Mouse (Mus musculus): ENCODE measurements around the gene Crim1.
"Not testable (repeated sequence)": the region's sequence is repeated elsewhere in the genome, so short reads cannot be mapped to it uniquely, and the experiment has no call there.

Crim1 gene

GRCm38 (mm10) chr17:78253587-78253986 lies 53.5 kb downstream of the Crim1 start:
- DNase-seq = not testable (repeated sequence)

DNA sequence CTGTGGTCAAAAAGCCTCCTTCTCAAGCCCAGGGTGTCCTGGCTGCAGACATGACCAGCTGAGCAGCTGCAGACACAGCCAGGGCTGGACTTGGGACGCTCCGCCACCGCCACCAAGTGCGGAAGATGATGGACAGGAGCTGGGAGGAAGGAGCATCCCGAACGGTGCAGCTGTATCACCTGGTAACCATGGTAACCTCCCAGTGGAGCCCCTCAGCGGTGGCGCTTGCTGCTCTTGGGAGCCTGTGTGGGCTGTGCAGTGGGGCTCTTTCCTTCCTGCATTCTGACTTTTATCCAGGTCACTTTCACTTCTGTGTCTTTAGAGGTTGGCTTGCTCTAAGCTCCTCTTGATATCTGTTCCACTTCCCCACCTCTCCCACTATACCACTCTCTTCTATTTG lies 54.2 kb downstream of the Crim1 start:
- no peak for DNase-seq

DNA sequence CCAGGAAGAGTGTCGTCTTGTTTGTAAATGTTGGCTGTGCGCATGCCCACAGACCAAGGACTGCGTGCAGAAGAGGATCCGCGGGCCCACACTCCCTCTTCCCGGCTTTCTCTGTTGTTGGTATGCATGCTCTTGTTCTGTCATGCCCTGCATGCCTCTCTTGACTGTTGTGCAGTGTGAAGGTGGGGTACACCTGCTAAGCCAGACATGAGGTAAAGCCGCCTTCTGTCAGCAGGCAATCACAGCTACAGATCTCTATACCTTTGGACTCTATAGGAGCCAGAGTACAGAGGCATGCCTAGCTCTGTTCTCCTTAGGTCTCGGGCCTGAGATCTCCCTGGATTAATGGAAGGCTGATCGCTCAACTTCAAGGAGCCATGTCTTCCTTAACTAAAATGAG lies 55.7 kb downstream of the Crim1 start:
- no peak for DNase-seq

DNA sequence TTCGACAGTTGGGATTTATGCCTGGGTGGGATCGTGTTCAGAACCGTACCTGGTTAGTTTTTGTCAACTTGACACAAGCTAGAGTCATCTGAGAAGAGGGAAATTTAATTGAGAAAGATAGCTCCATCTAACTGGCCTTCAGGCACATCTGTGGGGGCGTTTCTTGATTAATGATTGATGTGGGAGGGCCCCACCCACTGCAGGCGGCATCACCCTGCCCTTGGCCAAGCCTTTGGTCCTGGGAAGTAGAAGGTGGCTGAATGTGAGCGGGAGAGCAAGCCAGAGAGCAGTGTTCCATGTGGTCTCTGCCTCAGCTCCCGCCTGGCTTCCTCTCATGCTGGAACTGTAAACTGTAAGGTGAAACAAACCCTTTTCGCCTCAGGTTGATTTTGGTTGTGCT lies 56.5 kb downstream of the Crim1 start:
- peak; percentile 61 for DNase-seq

DNA sequence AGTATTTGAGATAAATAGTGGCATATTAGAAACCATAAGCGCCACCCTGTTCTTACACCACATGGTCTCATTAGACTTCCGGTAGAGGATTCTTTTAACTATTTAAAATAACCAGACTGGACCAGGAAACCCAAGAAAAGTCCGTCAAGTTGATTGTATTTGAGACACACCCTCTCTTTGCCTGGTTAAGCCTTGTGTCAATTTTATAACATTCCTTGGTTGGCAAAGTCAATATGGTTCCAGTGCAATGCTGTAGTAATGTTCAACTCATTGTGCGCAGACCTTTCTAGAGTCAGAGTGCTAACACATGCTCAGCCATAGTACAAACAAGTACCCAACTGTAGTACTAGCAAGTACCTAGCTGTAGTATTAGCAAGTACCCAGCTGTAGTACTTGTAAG lies 61.6 kb downstream of the Crim1 start:
- no peak for DNase-seq

GRCm38 (mm10) chr17:78264116-78264515 lies 64.1 kb downstream of the Crim1 start:
- DNase-seq = no peak

DNA sequence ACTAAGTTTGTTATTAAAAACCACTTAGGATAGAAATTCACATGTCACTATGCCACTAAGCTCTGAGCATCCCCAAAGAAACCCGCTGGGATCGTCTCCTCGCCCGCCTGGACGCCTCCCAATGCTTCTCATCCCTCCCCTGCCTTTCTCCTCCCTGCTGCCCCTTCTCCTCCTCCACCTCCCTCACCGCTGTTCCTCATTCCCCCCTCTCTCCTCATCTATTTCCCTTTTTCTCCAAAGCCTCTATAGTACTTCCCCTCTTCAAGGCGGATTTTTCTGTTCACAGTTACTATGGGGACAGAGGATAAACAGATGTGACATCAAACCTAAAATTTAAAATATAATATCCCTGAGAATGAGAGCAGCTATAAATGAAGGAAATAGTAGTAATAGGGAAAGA lies 65.1 kb downstream of the Crim1 start:
- DNase-seq = no peak

DNA sequence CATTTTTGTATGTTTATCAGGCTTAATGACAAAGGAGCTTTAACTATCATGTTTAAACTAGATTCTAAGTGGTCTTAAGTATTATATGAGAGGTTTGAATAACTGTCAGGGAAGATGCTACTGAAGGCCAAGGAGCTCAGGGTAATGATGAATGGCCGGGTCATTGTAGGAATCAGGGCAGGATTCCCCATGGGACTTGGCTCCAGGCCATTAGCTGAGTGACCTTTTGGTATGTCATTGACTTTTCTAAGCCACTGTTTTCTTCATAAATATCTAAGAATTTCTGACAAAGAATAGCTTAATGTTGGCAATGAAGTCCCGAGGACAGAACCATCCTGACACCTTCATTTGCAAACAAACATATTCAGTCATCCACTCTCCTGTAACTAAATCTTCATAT lies 66.2 kb downstream of the Crim1 start:
- DNase-seq = peak; percentile 47

DNA sequence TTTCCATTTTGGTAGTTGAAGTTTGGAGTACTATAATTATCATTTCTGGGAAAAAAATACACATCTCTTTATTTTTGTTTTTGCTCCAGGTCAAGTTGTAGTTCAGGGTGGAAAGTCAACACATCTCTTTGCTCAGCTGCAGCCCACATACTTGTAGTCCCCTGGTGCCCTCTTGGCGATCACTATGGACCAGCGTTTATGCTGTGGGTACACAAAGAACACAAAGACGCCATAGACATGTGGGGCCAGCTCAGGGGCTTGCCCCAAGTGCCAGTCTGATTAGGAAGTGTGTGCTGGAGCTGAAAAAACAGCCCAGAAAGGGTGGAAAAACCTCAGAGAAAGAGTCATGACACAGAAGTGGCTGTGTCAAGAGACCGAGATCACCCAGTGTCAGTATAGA lies 68.5 kb downstream of the Crim1 start:
- no peak for DNase-seq

DNA sequence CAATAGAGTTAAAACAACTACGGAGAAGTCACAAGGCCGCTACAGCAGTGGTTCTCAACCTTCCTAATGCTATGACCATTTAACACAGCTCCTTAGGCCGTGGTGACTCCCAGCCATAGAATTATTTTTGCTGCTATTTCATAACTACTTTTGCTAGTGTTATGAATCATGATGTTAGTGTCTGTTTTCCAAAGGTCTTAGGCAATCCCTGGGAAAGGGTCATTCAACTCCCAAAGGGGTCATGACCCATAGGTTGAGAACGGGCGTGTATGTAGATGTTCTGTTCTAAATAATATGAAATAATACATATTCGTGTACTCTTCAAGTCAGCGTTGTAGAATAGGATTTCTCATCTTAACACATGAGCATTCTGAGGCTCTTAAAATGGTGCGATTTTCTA lies 69.3 kb downstream of the Crim1 start:
- no peak for DNase-seq

DNA sequence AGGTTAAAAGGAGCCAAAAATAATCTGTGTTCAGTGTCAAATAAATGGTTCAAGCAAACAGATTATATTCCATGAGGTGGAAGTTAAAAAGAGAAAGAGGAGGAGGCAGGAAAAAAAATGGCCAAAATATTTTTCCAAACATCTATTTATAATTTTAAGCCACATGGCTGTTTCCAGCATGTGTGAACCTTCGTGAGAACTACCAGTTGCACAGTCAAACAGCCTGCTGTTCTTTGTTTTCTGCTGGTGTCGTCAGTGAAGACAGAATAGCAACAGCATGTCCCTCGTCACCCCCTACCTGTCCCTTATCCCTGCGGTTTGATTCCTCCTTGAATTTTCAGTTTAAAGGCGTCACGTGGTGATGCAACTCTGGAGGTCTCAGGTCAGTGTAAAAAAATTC lies 70.0 kb downstream of the Crim1 start:
- DNase-seq = no peak

GRCm38 (mm10) chr17:78271731-78272130 lies 71.7 kb downstream of the Crim1 start:
- no peak for DNase-seq

DNA sequence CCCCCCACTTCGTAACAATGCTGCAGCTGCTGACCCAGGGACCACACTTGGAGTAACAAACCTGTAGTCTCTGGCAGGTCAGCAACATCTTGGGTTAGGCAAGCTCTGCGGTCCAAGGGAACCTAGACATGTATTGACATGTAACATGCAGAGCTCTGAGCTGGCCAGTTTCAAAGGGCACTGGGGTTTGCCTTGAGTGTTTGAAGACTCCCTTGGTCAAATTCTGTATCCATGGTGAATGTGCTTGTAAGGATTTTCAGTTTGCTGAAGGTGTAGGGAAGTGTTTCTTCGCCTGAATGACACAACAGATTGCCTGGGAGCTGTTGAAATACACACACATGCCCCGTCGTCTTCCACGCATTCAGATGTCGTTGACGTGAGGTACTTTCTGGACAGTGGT lies 72.1 kb downstream of the Crim1 start:
- peak; percentile 41 for DNase-seq

- DNase-seq = peak; percentile 67
These were observed 72.8 kb downstream of the Crim1 start for GRCm38 (mm10) chr17:78272713-78273483.

DNA sequence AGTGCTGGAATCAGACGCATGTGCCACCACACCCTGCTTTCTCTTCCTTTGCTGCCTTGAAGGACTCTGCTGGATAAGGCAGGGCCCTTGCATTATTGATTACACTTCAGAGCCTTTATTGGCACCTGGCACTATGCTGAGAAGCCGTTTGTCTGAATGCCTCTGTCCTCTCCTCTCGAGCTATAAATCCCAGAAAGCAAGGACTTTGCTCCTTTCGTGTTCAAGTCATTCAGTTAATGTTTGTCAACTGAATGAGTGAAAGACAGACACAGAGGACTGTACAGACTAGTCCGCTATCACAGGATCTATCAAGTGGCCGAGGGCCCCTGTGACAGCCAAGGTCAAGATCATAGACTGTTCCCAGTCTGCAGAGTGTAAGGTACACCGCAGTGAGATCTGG lies 73.8 kb downstream of the Crim1 start:
- peak; percentile 69 for DNase-seq

DNA sequence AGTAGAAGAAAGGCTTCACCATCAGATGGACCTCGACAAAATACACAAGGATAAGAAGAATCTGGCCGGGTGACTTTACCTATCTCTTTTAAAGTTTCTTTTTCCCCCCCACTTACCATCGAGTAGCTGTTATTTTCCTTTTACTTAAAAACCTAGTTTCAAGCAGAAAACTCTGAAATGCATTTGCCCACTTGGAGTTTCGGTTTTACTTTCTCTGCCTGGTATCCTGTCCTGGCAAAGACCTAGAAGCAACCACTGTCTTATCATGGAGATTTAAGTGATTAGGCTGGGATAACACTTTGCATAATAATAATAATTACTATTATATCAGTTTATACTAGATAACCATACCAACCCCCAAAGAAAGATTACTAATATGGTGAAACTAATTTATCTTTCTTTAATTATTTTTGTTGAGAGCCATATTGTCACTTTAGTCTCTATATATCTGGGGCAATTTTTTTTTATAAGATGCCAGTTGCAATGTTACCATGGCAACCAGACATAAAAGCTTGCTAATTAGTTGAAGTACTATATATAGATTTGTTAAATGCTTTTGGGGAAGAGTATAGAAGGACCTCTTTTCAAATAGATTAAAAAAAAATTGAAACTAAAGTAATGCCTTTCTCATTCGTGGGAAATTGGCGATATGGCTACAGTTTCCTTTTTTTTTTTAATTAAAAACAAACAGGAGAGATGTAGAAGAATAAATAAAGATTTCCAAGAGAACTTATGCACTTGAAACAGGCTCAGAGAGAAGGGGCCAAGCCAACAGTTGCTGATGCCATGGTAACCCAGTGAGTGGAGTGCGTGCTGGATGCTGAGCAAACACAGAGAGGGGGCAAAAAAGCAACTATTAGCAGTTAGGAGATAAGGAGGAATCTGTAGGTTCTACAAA lies 74.8 kb downstream of the Crim1 start:
- DNase-seq = peak; percentile 16

GRCm38 (mm10) chr17:78275507-78275813 lies 75.4 kb downstream of the Crim1 start:
- no peak for DNase-seq

- DNase-seq = no peak
These were observed 79.1 kb downstream of the Crim1 start for GRCm38 (mm10) chr17:78279191-78279590.

- no peak for DNase-seq
These were observed 81.1 kb downstream of the Crim1 start for GRCm38 (mm10) chr17:78280991-78281712.

- DNase-seq = peak; percentile 60
These were observed 83.4 kb downstream of the Crim1 start for GRCm38 (mm10) chr17:78283271-78283992.

- DNase-seq = no peak
These were observed 86.0 kb downstream of the Crim1 start for GRCm38 (mm10) chr17:78286021-78286420.

DNA sequence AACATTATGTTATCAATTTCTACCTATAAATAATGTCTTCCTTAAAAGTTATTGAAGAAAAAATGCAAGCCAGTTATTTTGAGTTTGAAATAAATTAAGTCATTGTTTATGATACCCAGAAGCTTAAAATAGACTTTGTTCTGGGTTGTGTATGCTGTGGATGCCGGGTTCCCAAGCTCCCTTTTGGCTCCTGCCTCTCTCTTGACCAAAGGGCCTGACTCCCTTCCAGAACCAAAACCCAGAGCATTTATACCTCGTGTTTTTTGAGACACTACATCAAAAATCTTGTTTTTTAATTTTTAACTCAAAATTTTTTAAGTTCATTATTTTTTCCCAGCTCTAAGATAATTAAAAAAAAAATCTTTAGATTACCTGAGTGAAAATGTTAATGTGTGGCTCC lies 87.3 kb downstream of the Crim1 start:
- no peak for DNase-seq
